Mouse (Mus musculus): ENCODE data around the gene Olfr1513.
"Not testable (repeated sequence)": the region's sequence is repeated elsewhere in the genome, so short reads cannot be mapped to it uniquely, and the experiment has no call there.

Gene Olfr1513

GRCm38 (mm10) chr14:52310343-52310742, 45.9 kb downstream of the Olfr1513 start:
- not testable (repeated sequence) for DNase-seq

DNA sequence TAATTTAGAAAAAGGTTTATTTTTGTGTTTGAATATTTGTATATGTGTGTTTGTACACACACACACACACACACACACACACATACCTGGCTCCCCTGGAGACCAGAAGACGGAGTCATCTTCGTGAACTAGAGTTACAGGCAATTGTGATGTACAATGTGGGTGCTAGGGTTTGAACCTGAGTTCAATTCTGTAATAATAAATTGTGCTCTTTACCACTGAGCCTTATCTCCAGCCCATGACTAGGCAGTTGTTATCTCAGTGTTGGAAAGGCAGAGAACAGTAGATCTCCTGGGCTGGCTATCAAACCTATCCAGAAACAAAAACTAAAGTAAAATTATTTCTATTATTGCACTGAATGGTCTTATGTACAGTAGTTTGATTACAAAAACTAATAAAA, 50.1 kb downstream of the Olfr1513 start:
- DNase-seq, result no peak

- DNase-seq, result peak; percentile 92 to 94
Observed at GRCm38 (mm10) chr14:52304644-52305271, 51.5 kb downstream of the Olfr1513 start, which contains the start of gene Mettl3. Mettl3 (minus strand) TSS chr14:52305128.

DNA sequence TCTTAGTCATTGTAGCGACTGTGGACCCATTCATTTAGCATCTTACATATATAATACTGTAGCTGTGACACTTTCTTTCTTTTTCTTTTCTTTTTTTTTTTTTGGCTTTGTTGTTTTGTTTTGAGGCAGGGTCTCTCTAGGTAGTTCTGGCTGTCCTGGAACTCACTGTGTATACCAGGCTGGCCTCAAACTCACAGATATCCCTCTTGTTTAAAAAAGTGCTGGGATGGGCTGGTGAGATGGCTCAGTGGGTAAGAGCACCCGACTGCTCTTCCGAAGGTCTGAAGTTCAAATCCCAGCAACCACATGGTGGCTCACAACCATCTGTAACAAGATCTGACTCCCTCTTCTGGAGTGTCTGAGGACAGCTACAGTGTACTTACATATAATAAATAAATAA, 52.7 kb downstream of the Olfr1513 start:
- DNase-seq, result not testable (repeated sequence)

Measured in lung, adult 18-20 months (tissue).